Mouse (Mus musculus): ENCODE results near the gene Nln.

- no peak for TF ChIP-seq USF1 (IDR thresholded peaks at IDR 0.05; ENCODE audit: low read depth, low read length)
- TF ChIP-seq CTCF (conservative IDR thresholded peaks at IDR 0.05 in 1 of 2, IDR thresholded peaks at IDR 0.05 in 1 of 2; ENCODE audit: low read depth in 2 of 2, low read length in 2 of 2) = no peak
- TF ChIP-seq SMC3 (IDR thresholded peaks at IDR 0.05; ENCODE audit: low read depth, low read length) = no peak
- TF ChIP-seq ETS1 (conservative IDR thresholded peaks at IDR 0.05; ENCODE audit: low read depth, low read length) = no peak
- no peak for TF ChIP-seq CHD1 (IDR thresholded peaks at IDR 0.05; ENCODE audit: low read depth, low read length)
- TF ChIP-seq POLR2A (IDR thresholded peaks at IDR 0.05; ENCODE audit: low read depth, low read length) = no peak
These were observed 90.8 kb downstream of the Nln start for GRCm38 (mm10) chr13:104018466-104019076.

All from CH12.LX (cell line).